Mouse (Mus musculus): ENCODE measurements around the gene Pyurf.

Gene Pyurf

DNA sequence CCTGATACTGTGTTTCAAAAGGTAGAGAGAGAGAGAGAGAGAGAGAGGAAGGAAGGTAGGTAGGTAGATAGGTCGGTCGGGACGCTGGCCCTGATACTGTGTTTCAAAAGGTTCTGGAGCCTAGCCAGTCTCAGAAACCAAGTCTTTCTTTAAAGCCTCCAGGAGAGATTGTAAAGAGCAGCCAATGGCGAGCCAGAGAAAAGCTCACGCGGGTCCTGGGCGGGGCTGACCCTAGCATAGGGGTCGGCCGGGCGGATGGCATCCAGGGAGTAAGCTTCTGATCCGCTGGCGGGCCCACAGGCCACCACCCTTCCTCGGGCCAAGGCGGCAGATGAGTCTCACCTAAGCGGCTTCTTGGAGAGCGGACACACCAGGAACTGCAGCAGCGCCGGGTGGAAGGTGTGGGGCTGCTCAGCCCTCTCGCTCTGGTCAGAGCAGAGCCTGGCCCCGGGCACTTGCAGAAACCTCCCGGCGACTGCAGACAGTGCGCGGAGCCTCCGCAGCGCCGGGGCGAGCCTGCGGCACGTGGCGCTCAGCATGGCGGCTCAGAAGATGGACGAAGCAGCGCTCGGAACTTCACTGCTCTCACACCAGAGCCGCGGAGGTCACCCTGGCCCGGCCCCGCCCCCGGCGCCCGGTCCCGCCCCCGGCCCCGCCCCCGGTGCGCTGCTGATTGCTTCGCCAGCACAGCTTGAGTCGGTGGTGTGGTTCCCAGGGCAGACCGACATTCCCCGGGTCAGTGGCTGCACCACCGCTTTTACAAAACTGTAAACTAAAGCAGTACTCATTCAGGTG, at the start of gene Pyurf:
TSS of gene Pyurf (minus strand) at position 612 of the 795 bp plus-strand sequence.
- peak; percentile 90 to 96 for DNase-seq (ENCODE audit: inconsistent age in 2 of 2, low spot score in 1 of 2)

DNA sequence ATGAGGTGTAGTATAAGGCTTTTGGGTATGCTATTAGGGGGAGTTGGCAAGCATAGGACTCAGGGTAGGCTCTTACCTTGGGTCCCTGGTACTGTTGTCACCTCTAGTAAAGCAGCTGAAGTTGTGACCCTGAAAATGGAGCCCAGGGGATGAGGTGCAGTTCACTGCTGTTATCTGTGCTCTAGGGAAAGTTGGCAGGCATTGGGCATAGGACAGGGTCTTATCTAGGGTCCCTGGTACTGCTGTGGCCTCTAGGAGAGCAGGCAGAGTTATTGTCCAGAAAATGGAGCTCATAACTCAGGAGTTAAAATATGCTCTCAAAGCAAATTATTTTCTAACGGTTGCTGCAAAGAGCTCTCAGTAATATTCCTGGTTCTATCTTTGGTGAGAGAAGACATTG, 29.5 kb upstream of the Pyurf start:
- DNase-seq (ENCODE audit: inconsistent age in 2 of 2, low spot score in 1 of 2), result no peak

DNA sequence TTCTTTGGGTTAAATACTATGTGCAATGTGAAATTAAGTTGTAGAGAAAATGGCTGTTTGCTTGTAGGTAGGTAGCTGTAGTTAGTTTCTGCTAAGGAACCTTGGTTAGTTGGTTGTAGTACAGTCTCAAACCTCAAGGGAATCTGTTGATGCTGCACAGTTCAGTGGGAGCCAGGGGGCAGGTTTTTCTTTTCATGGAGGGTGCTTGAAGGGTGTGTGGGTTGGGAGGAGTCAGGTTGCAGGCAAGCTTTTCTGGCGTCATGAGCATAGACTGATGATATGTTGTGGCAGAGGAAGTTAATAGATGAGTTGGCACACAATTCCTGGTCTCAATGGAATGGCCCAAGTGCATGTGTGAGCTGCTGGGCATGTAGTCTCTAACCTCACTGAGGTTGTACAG, 19.8 kb upstream of the Pyurf start:
- no peak for DNase-seq (ENCODE audit: inconsistent age in 2 of 2, low spot score in 1 of 2)

- DNase-seq (ENCODE audit: inconsistent age in 2 of 2, low spot score in 1 of 2), result peak in 1 of 2 experiments; percentile 41
These were observed 14.8 kb upstream of the Pyurf start for GRCm38 (mm10) chr6:57706721-57707120.

- peak; percentile 21 to 55 for DNase-seq (ENCODE audit: inconsistent age in 2 of 2, low spot score in 1 of 2)
These were observed 11.8 kb upstream of the Pyurf start for GRCm38 (mm10) chr6:57703703-57704102.

- peak; percentile 98 to 99 for DNase-seq (ENCODE audit: inconsistent age in 2 of 2, low spot score in 1 of 2)
These were observed 11.0 kb upstream of the Pyurf start for GRCm38 (mm10) chr6:57702743-57703499.

- DNase-seq (ENCODE audit: inconsistent age in 2 of 2, low spot score in 1 of 2), result no peak
These were observed 10.5 kb upstream of the Pyurf start, which contains the start of gene Lancl2 for GRCm38 (mm10) chr6:57702376-57702742. Lancl2 (plus strand) TSS chr6:57702540.

- DNase-seq (ENCODE audit: inconsistent age in 2 of 2, low spot score in 1 of 2), result peak in 1 of 2 experiments; percentile 33
These were observed 9.8 kb upstream of the Pyurf start for GRCm38 (mm10) chr6:57701686-57702085.

DNA sequence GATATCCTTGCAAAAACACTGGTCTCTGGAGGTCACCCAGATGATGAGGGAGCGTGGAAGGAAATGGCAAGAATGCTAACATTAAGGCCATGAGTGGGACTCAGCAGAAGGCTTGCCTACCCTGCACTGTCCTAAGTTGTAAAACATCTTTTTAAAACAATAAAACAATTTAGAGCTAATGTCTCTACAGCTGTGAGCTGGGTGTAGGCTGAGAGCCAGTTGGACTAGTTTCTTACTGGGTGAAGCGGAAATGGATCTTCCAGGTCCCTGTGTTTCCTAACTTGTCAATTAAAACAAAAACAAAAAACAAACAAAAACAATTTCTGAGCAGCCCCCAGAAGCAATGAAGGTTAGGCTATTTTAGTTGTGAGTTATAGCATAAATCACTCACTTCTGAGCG, 1.2 kb upstream of the Pyurf start:
- DNase-seq (ENCODE audit: inconsistent age in 2 of 2, low spot score in 1 of 2), result no peak

DNA sequence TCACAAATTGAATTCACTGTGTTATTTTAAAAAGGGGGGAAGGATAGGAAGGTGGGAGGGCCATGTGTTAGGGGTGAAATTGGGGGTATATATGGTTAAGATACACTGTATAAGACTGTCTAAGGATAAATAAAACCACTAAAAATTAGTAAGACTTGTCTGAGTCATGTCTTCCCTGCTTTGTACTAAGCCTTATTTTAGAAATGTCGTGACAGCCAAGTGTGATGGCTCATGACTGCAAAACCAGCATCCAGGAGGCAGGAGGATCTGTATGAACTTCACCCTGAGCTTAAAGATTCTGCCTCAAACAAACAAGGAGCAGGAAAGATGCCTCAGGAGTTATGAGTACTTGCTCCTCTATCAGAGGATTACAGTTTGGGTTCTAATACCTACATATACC, 7.7 kb downstream of the Pyurf start:
- no peak for DNase-seq (ENCODE audit: inconsistent age in 2 of 2, low spot score in 1 of 2)

GRCm38 (mm10) chr6:57661295-57661694, 30.6 kb downstream of the Pyurf start:
- no peak for DNase-seq (ENCODE audit: inconsistent age in 2 of 2, low spot score in 1 of 2)

- no peak for DNase-seq (ENCODE audit: inconsistent age in 2 of 2, low spot score in 1 of 2)
These were observed 44.6 kb downstream of the Pyurf start for GRCm38 (mm10) chr6:57647256-57647655.

- peak; percentile 80 to 84 for DNase-seq (ENCODE audit: inconsistent age in 2 of 2, low spot score in 1 of 2)
These were observed 50.1 kb downstream of the Pyurf start for GRCm38 (mm10) chr6:57641789-57642188.

DNA sequence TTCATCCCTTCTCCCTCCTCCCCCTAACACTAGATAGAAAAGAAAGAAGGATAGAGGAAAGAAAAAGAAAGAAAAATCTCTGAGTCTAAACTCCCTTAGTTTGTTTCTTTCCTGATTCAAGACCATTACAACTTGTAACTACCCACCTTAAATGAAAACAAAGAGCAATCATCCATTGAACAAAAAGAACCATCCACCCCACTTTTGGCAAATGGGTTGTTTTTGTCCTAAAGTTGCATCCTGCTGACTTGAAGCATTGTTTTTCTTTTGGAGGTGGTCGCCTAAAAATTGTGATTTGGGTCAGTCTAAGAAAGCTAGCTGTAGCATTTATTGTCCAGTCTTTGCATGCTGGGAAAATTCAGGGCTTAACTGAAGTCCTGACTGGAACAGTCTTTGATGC, 52.3 kb downstream of the Pyurf start:
- DNase-seq (ENCODE audit: inconsistent age in 2 of 2, low spot score in 1 of 2), result no peak

Measured in adrenal gland, adult (tissue).